Mouse (Mus musculus): ENCODE measurements at regions not wholly inside any gene's neighbourhood (a gene's known extent, or its start where the extent isn't known, plus 50 kb on each side); places are given as distances from the start of the nearest gene placed in this dataset.

GRCm38 (mm10) chr19:56653292-56653691, 68.7 kb upstream of the Adrb1 start:
- H3K36me3 ChIP-seq (replicated peaks) = no peaks in the 10 kb centered on the region
- peaks cover 12% of the 10 kb centered on the region; the same call in 1 of the 2 replicates for H3K9me3 ChIP-seq
- H3K27me3 ChIP-seq (ENCODE audit: poor library complexity, severe bottlenecking) = peaks cover 43% of the 10 kb centered on the region
- H3K4me1 ChIP-seq = peaks cover 21% of the 10 kb centered on the region
- no peak for DNase-seq (ENCODE audit: extremely low spot score, low spot score)
- peak overlapping the region; percentile 37; the same call in 1 of the 2 replicates for H3K4me3 ChIP-seq
- WGBS = 59% methylated on average over 9 of the region's 9 CpGs
- H3K27ac ChIP-seq = peak overlapping the region; percentile 40; the same call in 1 of the 2 replicates

- no peak overlapping the region for H3K4me3 ChIP-seq
- H3K27ac ChIP-seq = no peak overlapping the region
- H3K27me3 ChIP-seq (ENCODE audit: poor library complexity, severe bottlenecking) = peaks cover 35% of the 10 kb centered on the region
- H3K4me1 ChIP-seq = peaks cover 21% of the 10 kb centered on the region
- H3K36me3 ChIP-seq (replicated peaks) = no peaks in the 10 kb centered on the region
- 90% methylated on average over 9 of the region's 9 CpGs for WGBS
- no peak for DNase-seq (ENCODE audit: extremely low spot score, low spot score)
- peaks cover 14% of the 10 kb centered on the region; the same call in 1 of the 2 replicates for H3K9me3 ChIP-seq
Measured at GRCm38 (mm10) chr19:56655330-56655729, 66.7 kb upstream of the Adrb1 start.

GRCm38 (mm10) chr19:56660566-56661199, 61.3 kb upstream of the Adrb1 start:
- DNase-seq (ENCODE audit: extremely low spot score, low spot score) = no peak
- Histone ChIP-seq H3K36me3 (replicated peaks) (no peaks in the 10 kb centered on the region), H3K4me1 (peaks cover 22% of the 10 kb centered on the region), H3K9me3 (peaks cover 7% of the 10 kb centered on the region; the same call in 1 of the 2 replicates), H3K27me3 (ENCODE audit: poor library complexity, severe bottlenecking) (0 out of 2 replicates have a peak, but pooled peaks cover 13% of the 10 kb centered on the region), H3K27ac (peak overlapping the region; percentile 27; the same call in 1 of the 2 replicates), H3K4me3 (no peak overlapping the region)
- 80% methylated on average over 4 of the region's 4 CpGs for WGBS

GRCm38 (mm10) chr19:56663474-56664227, 58.3 kb upstream of the Adrb1 start:
- 64% methylated on average over 10 of the region's 10 CpGs for WGBS

GRCm38 (mm10) chr19:56664307-56664775, 57.7 kb upstream of the Adrb1 start:
- no peak for DNase-seq (ENCODE audit: extremely low spot score, low spot score)
- 0 out of 2 replicates have a peak, but pooled peaks cover 13% of the 10 kb centered on the region for H3K27me3 ChIP-seq (ENCODE audit: poor library complexity, severe bottlenecking)
- 0 out of 2 replicates have a peak overlapping the region, but pooled peaks have one; percentile 26 for H3K27ac ChIP-seq
- no peak overlapping the region for H3K4me3 ChIP-seq
- 84% methylated on average over 10 of the region's 10 CpGs for WGBS
- H3K9me3 ChIP-seq = no peaks in the 10 kb centered on the region
- H3K4me1 ChIP-seq = peaks cover 26% of the 10 kb centered on the region
- no peaks in the 10 kb centered on the region for H3K36me3 ChIP-seq (replicated peaks)

More at GRCm38 (mm10) chr19:56663474-56664227, 58.3 kb upstream of the Adrb1 start:
- H3K27ac ChIP-seq = 0 out of 2 replicates have a peak overlapping the region, but pooled peaks have one; percentile 26
- H3K4me3 ChIP-seq = no peak overlapping the region
- H3K27me3 ChIP-seq (ENCODE audit: poor library complexity, severe bottlenecking) = 0 out of 2 replicates have a peak, but pooled peaks cover 13% of the 10 kb centered on the region
- H3K4me1 ChIP-seq = peaks cover 22% of the 10 kb centered on the region
- DNase-seq (ENCODE audit: extremely low spot score, low spot score) = no peak
- no peaks in the 10 kb centered on the region for H3K36me3 ChIP-seq (replicated peaks)
- H3K9me3 ChIP-seq = no peaks in the 10 kb centered on the region

GRCm38 (mm10) chr19:56664944-56665663, 56.9 kb upstream of the Adrb1 start:
- Histone ChIP-seq H3K27ac (no peak overlapping the region), H3K4me3 (no peak overlapping the region), H3K36me3 (replicated peaks) (no peaks in the 10 kb centered on the region), H3K9me3 (no peaks in the 10 kb centered on the region), H3K4me1 (peaks cover 28% of the 10 kb centered on the region), H3K27me3 (ENCODE audit: poor library complexity, severe bottlenecking) (0 out of 2 replicates have a peak, but pooled peaks cover 13% of the 10 kb centered on the region)
- no peak for DNase-seq (ENCODE audit: extremely low spot score, low spot score)
- WGBS = 72% methylated on average over 7 of the region's 7 CpGs

GRCm38 (mm10) chr19:56665972-56666371, 56.0 kb upstream of the Adrb1 start:
- Histone ChIP-seq H3K9me3 (no peaks in the 10 kb centered on the region), H3K27me3 (ENCODE audit: poor library complexity, severe bottlenecking) (0 out of 2 replicates have a peak, but pooled peaks cover 13% of the 10 kb centered on the region), H3K27ac (no peak overlapping the region), H3K4me3 (no peak overlapping the region), H3K36me3 (replicated peaks) (no peaks in the 10 kb centered on the region), H3K4me1 (peaks cover 28% of the 10 kb centered on the region)
- DNase-seq (ENCODE audit: extremely low spot score, low spot score) = no peak
- 83% methylated on average over 1 of the region's 1 CpGs for WGBS

GRCm38 (mm10) chr19:56667903-56668302, 54.1 kb upstream of the Adrb1 start:
- Histone ChIP-seq H3K27me3 (ENCODE audit: poor library complexity, severe bottlenecking) (no peaks in the 10 kb centered on the region), H3K27ac (no peak overlapping the region), H3K36me3 (replicated peaks) (no peaks in the 10 kb centered on the region), H3K4me1 (peaks cover 28% of the 10 kb centered on the region), H3K4me3 (no peak overlapping the region), H3K9me3 (no peaks in the 10 kb centered on the region)
- WGBS = 85% methylated on average over 2 of the region's 2 CpGs
- DNase-seq (ENCODE audit: extremely low spot score, low spot score) = no peak

- H3K9me3 ChIP-seq = no peaks in the 10 kb centered on the region
- H3K4me1 ChIP-seq = peaks cover 18% of the 10 kb centered on the region
- no peak overlapping the region for H3K27ac ChIP-seq
- 66% methylated on average over 7 of the region's 7 CpGs for WGBS
- no peak for DNase-seq (ENCODE audit: extremely low spot score, low spot score)
- no peaks in the 10 kb centered on the region for H3K27me3 ChIP-seq (ENCODE audit: poor library complexity, severe bottlenecking)
- H3K36me3 ChIP-seq (replicated peaks) = no peaks in the 10 kb centered on the region
- no peak overlapping the region for H3K4me3 ChIP-seq
Measured at GRCm38 (mm10) chr19:56668991-56669390, 53.0 kb upstream of the Adrb1 start.

GRCm38 (mm10) chr19:56669468-56669867, 52.5 kb upstream of the Adrb1 start:
- Histone ChIP-seq H3K4me1 (peaks cover 14% of the 10 kb centered on the region), H3K36me3 (replicated peaks) (no peaks in the 10 kb centered on the region), H3K9me3 (no peaks in the 10 kb centered on the region), H3K27me3 (ENCODE audit: poor library complexity, severe bottlenecking) (no peaks in the 10 kb centered on the region), H3K4me3 (no peak overlapping the region), H3K27ac (no peak overlapping the region)
- 80% methylated on average over 7 of the region's 7 CpGs for WGBS
- no peak for DNase-seq (ENCODE audit: extremely low spot score, low spot score)

Data from forebrain, embryonic 10.5 days (tissue).